ENCODE assay signal across 8 mouse cellular contexts in genomic region chr17:73305622-73306021, GRCm38 (mm10).
DNase-seq lines count a peak whose midpoint lies in the region; ATAC-seq lines count a peak whose summit lies in the region.

No protein-coding gene starts in this region.

- peak; percentile 83 for DNase-seq in heart, embryonic 10.5 days (ENCODE audit: low spot score)
- no peak for DNase-seq in heart, adult 9 months (ENCODE audit: low spot score in 2 of 2)
- peak; percentile 27 to 40 for DNase-seq in CD8-positive naive resting alpha-beta T cell, adult 2 months (ENCODE audit: low read depth in 2 of 2, low spot score in 2 of 2)
- DNase-seq in adrenal gland, postnatal 14 days, result peak; percentile 68
- DNase-seq in layer of hippocampus, postnatal 25 days (ENCODE audit: extremely low spot score in 1 of 2, low spot score in 1 of 2), result peak; percentile 37 to 75
- DNase-seq in retina, postnatal 1 day, result peak; percentile 87

- H3K4me2 ChIP-seq in forebrain, embryonic 16.5 days (ENCODE audit: low read length), result no peak overlapping the region

- H3K27ac ChIP-seq in heart, embryonic 10.5 days, result no peak overlapping the region
- H3K27ac ChIP-seq in forebrain, embryonic 16.5 days (ENCODE audit: low read length), result no peak overlapping the region

- H3K4me3 ChIP-seq in heart, embryonic 10.5 days, result no peak overlapping the region
- H3K4me3 ChIP-seq in forebrain, embryonic 16.5 days (replicated peaks; ENCODE audit: low read length), result no peak overlapping the region

- no peaks in the 10 kb centered on the region for H3K9me3 ChIP-seq in heart, embryonic 10.5 days
- no peaks in the 10 kb centered on the region for H3K9me3 ChIP-seq in forebrain, embryonic 16.5 days (ENCODE audit: control insufficient read depth, low read length)

- 54% methylated on average over 9 of the region's 9 CpGs for WGBS in heart, embryonic 10.5 days
- 55% methylated on average over 9 of the region's 9 CpGs for WGBS in forebrain, embryonic 16.5 days

- H3K36me3 ChIP-seq in heart, embryonic 10.5 days, result no peaks in the 10 kb centered on the region
- H3K36me3 ChIP-seq in forebrain, embryonic 16.5 days (ENCODE audit: control insufficient read depth, insufficient read depth), result no peaks in the 10 kb centered on the region

- H3K27me3 ChIP-seq in heart, embryonic 10.5 days (ENCODE audit: insufficient read depth, poor library complexity, severe bottlenecking), result peaks cover 19% of the 10 kb centered on the region
- 0 out of 2 replicates have a peak, but pooled peaks cover 2% of the 10 kb centered on the region for H3K27me3 ChIP-seq in forebrain, embryonic 16.5 days (replicated peaks; ENCODE audit: control insufficient read depth, insufficient read depth, low read length)

- peaks cover 9% of the 10 kb centered on the region; the same call in 1 of the 2 replicates for H3K4me1 ChIP-seq in heart, embryonic 10.5 days
- H3K4me1 ChIP-seq in forebrain, embryonic 16.5 days (replicated peaks; ENCODE audit: control insufficient read depth, insufficient read depth, low read length), result no peaks in the 10 kb centered on the region; the same call in 1 of the 2 replicates

- H3K9ac ChIP-seq in forebrain, embryonic 16.5 days (replicated peaks; ENCODE audit: low read depth, low read length), result no peak overlapping the region

- ATAC-seq in forebrain, embryonic 16.5 days, result peak; percentile 26; the same call in 1 of the 2 replicates
- ATAC-seq in megakaryocyte, adult 5-6 weeks (ENCODE audit: poor library complexity, severe bottlenecking), result no peak

Comparison
In these comparisons a context has a peak if more than half of its experiments do, and no peak if none do; other contexts are left out.
1. DNase-seq: peak in heart, embryonic 10.5 days (single experiment), CD8-positive naive resting alpha-beta T cell, adult 2 months (2 of 2), adrenal gland, postnatal 14 days (single experiment), layer of hippocampus, postnatal 25 days (2 of 2) and retina, postnatal 1 day (single experiment); none in heart, adult 9 months (0 of 2).